Mouse (Mus musculus) bone marrow macrophage, adult 2 months (primary cell): ENCODE measurements around the gene Psmd4.

Experiments used
- CTCF ChIP-seq: IDR thresholded peaks from 2 replicates; pipeline ENCODE4 v1.5.1; 2012; ENCODE audit warnings: low read depth, mild to moderate bottlenecking, low read length, moderate library complexity
- POLR2A ChIP-seq: IDR thresholded peaks from 2 replicates; pipeline ENCODE4 v1.6.1; 2012; ENCODE audit warnings: mild to moderate bottlenecking, low read depth, low read length, borderline replicate concordance

DNA sequence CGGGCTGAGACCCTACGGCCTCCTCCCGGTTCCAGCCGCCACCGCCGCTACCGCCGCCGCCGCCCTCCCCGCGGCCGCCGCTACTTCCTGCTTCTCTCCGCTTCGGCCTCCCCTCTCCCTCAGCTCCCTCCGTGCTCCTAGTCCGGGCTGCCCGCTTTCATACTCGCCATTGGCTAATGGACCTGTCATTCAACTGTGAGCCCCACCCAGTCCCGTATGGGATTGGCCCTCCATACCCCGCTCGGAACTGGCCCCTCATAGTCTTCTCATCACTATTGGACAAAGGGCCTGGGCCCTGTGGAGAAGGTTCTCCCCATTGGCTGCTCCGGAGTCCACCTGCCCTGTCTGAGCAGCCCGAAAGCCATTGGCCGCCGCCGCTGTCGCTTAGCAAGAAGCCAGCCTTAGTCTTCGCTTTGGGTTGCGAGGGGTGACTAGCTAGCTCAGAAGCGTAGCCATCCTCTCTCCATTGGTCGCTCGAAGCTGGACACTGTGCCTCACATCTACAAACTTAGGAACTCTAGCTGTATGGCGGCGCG is 27.0 kb downstream of the Psmd4 start, which contains the start of gene Zfp687:
- TF ChIP-seq CTCF (no peak), POLR2A (no peak)
